Mouse (Mus musculus) forebrain, embryonic 11.5 days (tissue): ENCODE measurements at regions not wholly inside any gene's neighbourhood (a gene's known extent, or its start where the extent isn't known, plus 50 kb on each side); places are given as distances from the start of the nearest gene placed in this dataset.

Source experiments
- ATAC-seq: fragments of 200-750 bp; cut with Nextera tagmentation; replicated peaks from 2 replicates; pipeline ENCODE4 v1.8.0; 2017; ENCODE audit warnings: moderate TSS enrichment; ENCODE audit not compliant: low FRiP score
- DNase-seq: peaks from one replicate; pipeline ENCODE4 v3.0.0-alpha.2; 2017; ENCODE audit warnings: low spot score
- H3K27ac ChIP-seq: fragments of 300-500 bp; sonication (generic); 2 replicates; pipeline ENCODE4 v1.5.1; 2014; ENCODE audit warnings: low read depth, low read length
- H3K27me3 ChIP-seq: fragments of 300-500 bp; sonication (generic); 2 replicates; pipeline ENCODE4 v1.6.1; 2014; ENCODE audit warnings: mild to moderate bottlenecking, low read length, mixed read lengths; ENCODE audit not compliant: control insufficient read depth, insufficient read depth
- H3K36me3 ChIP-seq: fragments of 300-500 bp; sonication (generic); 2 replicates; pipeline ENCODE4 v1.6.1; 2014; ENCODE audit warnings: mild to moderate bottlenecking, low read length, moderate library complexity, mixed read lengths; ENCODE audit not compliant: control insufficient read depth, insufficient read depth
- H3K4me1 ChIP-seq: fragments of 300-500 bp; sonication (generic); replicated peaks from 2 replicates; pipeline ENCODE4 v1.6.1; 2014; ENCODE audit warnings: low read length, mixed read lengths; ENCODE audit not compliant: control insufficient read depth, insufficient read depth
- H3K4me2 ChIP-seq: fragments of 300-500 bp; sonication (generic); 2 replicates; pipeline ENCODE4 v1.6.1; 2014; ENCODE audit warnings: low read depth, mild to moderate bottlenecking, low read length, moderate library complexity, mixed read lengths; ENCODE audit not compliant: severe bottlenecking
- H3K4me3 ChIP-seq: fragments of 300-500 bp; sonication (generic); 2 replicates; pipeline ENCODE4 v1.5.1; 2014; ENCODE audit warnings: low read depth, low read length
- H3K9ac ChIP-seq: fragments of 300-500 bp; sonication (generic); 2 replicates; pipeline ENCODE4 v1.6.1; 2014; ENCODE audit warnings: low read length
- H3K9me3 ChIP-seq: fragments of 300-500 bp; sonication (generic); 2 replicates; pipeline ENCODE4 v1.6.1; 2016; ENCODE audit warnings: low read length, mixed read lengths; ENCODE audit not compliant: control insufficient read depth
- WGBS: fragments of 180-500 bp; shearing (Covaris S2); extraction: QIAGEN DNeasy Blood & Tissue Kit; methylation state at CpG from one replicate; pipeline ENCODE4 v1.1.7; 2014; 5-methylcytosine and 5-hydroxymethylcytosine counted together

GRCm38 (mm10) chr4:58728641-58729040 lies 58.9 kb downstream of the Olfr267 start:
- Histone ChIP-seq H3K9ac (no peak overlapping the region), H3K36me3 (no peaks in the 10 kb centered on the region), H3K4me2 (no peak overlapping the region), H3K4me1 (no peaks in the 10 kb centered on the region), H3K27ac (no peak overlapping the region), H3K27me3 (no peaks in the 10 kb centered on the region), H3K4me3 (no peak overlapping the region), H3K9me3 (no peaks in the 10 kb centered on the region)
- DNase-seq: no peak
- WGBS: no CpG with 5 or more reads among the region's 1 CpGs
- no peak for ATAC-seq

GRCm38 (mm10) chr4:58726424-58726823 lies 61.1 kb downstream of the Olfr267 start:
- no peak overlapping the region for H3K4me3 ChIP-seq
- DNase-seq: no peak
- no peaks in the 10 kb centered on the region for H3K36me3 ChIP-seq
- H3K4me1 ChIP-seq: no peaks in the 10 kb centered on the region
- H3K9me3 ChIP-seq: no peaks in the 10 kb centered on the region
- H3K27me3 ChIP-seq: no peaks in the 10 kb centered on the region
- no peak overlapping the region for H3K9ac ChIP-seq
- no peak overlapping the region for H3K4me2 ChIP-seq
- 62% methylated on average over 2 of the region's 2 CpGs for WGBS
- no peak for ATAC-seq
- H3K27ac ChIP-seq: no peak overlapping the region

GRCm38 (mm10) chr4:58722772-58723171 lies 64.7 kb downstream of the Olfr267 start:
- Histone ChIP-seq H3K4me1 (no peaks in the 10 kb centered on the region), H3K9me3 (no peaks in the 10 kb centered on the region), H3K4me3 (no peak overlapping the region), H3K9ac (no peak overlapping the region), H3K27me3 (no peaks in the 10 kb centered on the region), H3K4me2 (no peak overlapping the region), H3K36me3 (no peaks in the 10 kb centered on the region), H3K27ac (no peak overlapping the region)
- DNase-seq (no peak), ATAC-seq (no peak)
- 67% methylated on average over 9 of the region's 9 CpGs for WGBS

GRCm38 (mm10) chr4:58720682-58721081 lies 66.8 kb downstream of the Olfr267 start:
- Histone ChIP-seq H3K27ac (no peak overlapping the region), H3K4me1 (no peaks in the 10 kb centered on the region), H3K36me3 (no peaks in the 10 kb centered on the region), H3K27me3 (no peaks in the 10 kb centered on the region), H3K9me3 (no peaks in the 10 kb centered on the region), H3K4me3 (no peak overlapping the region), H3K9ac (no peak overlapping the region), H3K4me2 (no peak overlapping the region)
- DNase-seq (no peak), ATAC-seq (no peak)
- 74% methylated on average over 8 of the region's 8 CpGs for WGBS

- DNase-seq (no peak), ATAC-seq (no peak)
- 22% methylated on average over 11 of the region's 11 CpGs for WGBS
- H3K4me1 ChIP-seq: no peaks in the 10 kb centered on the region
- H3K27me3 ChIP-seq: no peaks in the 10 kb centered on the region
- no peak overlapping the region for H3K9ac ChIP-seq
- H3K27ac ChIP-seq: no peak overlapping the region
- H3K4me2 ChIP-seq: no peak overlapping the region
- no peaks in the 10 kb centered on the region for H3K9me3 ChIP-seq
- no peaks in the 10 kb centered on the region for H3K36me3 ChIP-seq
- H3K4me3 ChIP-seq: no peak overlapping the region
Observed at GRCm38 (mm10) chr4:58716426-58716825, 71.1 kb downstream of the Olfr267 start.

- ATAC-seq (no peak), DNase-seq (no peak)
- H3K36me3 ChIP-seq: no peaks in the 10 kb centered on the region
- no peaks in the 10 kb centered on the region for H3K4me1 ChIP-seq
- H3K9me3 ChIP-seq: no peaks in the 10 kb centered on the region
- H3K9ac ChIP-seq: no peak overlapping the region
- no peak overlapping the region for H3K4me2 ChIP-seq
- no peak overlapping the region for H3K27ac ChIP-seq
- 84% methylated on average over 8 of the region's 8 CpGs for WGBS
- H3K4me3 ChIP-seq: no peak overlapping the region
- H3K27me3 ChIP-seq: no peaks in the 10 kb centered on the region
Observed at GRCm38 (mm10) chr4:58715846-58716245, 71.7 kb downstream of the Olfr267 start.

- DNase-seq (no peak), ATAC-seq (no peak)
- H3K36me3 ChIP-seq: no peaks in the 10 kb centered on the region
- WGBS: 48% methylated on average over 13 of the region's 13 CpGs
- H3K4me3 ChIP-seq: no peak overlapping the region
- no peaks in the 10 kb centered on the region for H3K9me3 ChIP-seq
- no peak overlapping the region for H3K4me2 ChIP-seq
- H3K27me3 ChIP-seq: no peaks in the 10 kb centered on the region
- no peaks in the 10 kb centered on the region for H3K4me1 ChIP-seq
- H3K9ac ChIP-seq: no peak overlapping the region
- H3K27ac ChIP-seq: no peak overlapping the region
Observed at GRCm38 (mm10) chr4:58714221-58714620, 73.3 kb downstream of the Olfr267 start.

- H3K27ac ChIP-seq: no peak overlapping the region
- ATAC-seq (no peak), DNase-seq (no peak)
- no peaks in the 10 kb centered on the region for H3K36me3 ChIP-seq
- no peaks in the 10 kb centered on the region for H3K27me3 ChIP-seq
- no peak overlapping the region for H3K4me2 ChIP-seq
- no peaks in the 10 kb centered on the region for H3K9me3 ChIP-seq
- H3K4me3 ChIP-seq: no peak overlapping the region
- no peaks in the 10 kb centered on the region for H3K4me1 ChIP-seq
- 91% methylated on average over 2 of the region's 2 CpGs for WGBS
- no peak overlapping the region for H3K9ac ChIP-seq
Observed at GRCm38 (mm10) chr4:58712875-58713274, 74.6 kb downstream of the Olfr267 start.

GRCm38 (mm10) chr4:58712166-58712565 lies 75.3 kb downstream of the Olfr267 start:
- Histone ChIP-seq H3K4me2 (no peak overlapping the region), H3K27me3 (no peaks in the 10 kb centered on the region), H3K36me3 (no peaks in the 10 kb centered on the region), H3K4me1 (no peaks in the 10 kb centered on the region), H3K9ac (no peak overlapping the region), H3K4me3 (no peak overlapping the region), H3K27ac (no peak overlapping the region), H3K9me3 (no peaks in the 10 kb centered on the region)
- no peak for ATAC-seq
- WGBS: 81% methylated on average over 10 of the region's 10 CpGs
- DNase-seq: no peak
